Mouse (Mus musculus) urinary bladder, postnatal 4 days (tissue): ENCODE data around the gene Cops7b.
A peak's percentile ranks its signal among the peaks of the same experiment; 100 is the strongest.
"Not testable (repeated sequence)": the region's sequence is repeated elsewhere in the genome, so short reads cannot be mapped to it uniquely, and the experiment has no call there.

ENCODE experiments used
- DNase-seq, 2 experiments: peaks; one replicate each; pipeline ENCODE4 v3.0.0; 2021 to 2022; ENCODE audit warnings: low spot score in 2 of 2

Gene Cops7b

GRCm38 (mm10) chr1:86582451-86583096 lies at the start of gene Cops7b, which contains the start of gene Pde6d:
Gene Cops7b, plus strand, starts transcription at chr1:86582904.
Gene Pde6d, minus strand, starts transcription at chr1:86582629.
- DNase-seq: peak; percentile 93 to 95

DNA sequence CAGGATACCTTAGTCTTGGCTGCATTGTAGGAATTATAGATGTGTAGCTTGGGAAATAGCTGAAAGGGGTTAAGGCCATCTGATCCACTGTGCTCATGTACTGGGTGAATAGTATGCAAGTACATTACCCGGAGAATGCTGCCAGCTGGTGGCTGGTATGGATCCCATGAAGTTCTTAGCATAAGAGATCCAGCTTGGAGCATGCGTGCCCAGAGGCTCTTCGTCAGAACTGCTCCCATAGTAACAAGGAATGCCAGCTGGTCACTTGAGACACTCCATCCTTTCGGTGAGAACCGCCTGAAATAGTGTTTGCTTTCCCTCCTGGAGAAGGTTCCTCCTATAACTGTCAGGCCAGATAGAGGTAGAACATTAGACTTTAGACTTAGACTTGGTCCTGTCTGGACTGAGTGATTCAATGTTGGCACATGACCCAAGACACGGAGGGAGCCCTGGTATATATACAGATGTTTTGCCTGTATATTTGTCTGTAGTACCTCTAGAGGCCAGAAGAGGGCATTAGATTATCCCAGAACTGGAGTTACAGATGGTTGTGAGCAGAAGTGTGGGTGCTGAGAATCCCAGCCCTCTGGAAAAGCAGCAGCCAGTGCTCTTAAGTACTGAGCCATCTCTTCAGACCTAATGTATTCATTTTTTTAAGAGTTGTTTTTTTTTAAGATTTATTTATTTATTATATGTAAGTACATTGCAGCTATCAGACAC lies 49.1 kb upstream of the Cops7b start:
- no peak for DNase-seq

- no peak for DNase-seq
These were observed 44.3 kb upstream of the Cops7b start for GRCm38 (mm10) chr1:86538383-86538782.

DNA sequence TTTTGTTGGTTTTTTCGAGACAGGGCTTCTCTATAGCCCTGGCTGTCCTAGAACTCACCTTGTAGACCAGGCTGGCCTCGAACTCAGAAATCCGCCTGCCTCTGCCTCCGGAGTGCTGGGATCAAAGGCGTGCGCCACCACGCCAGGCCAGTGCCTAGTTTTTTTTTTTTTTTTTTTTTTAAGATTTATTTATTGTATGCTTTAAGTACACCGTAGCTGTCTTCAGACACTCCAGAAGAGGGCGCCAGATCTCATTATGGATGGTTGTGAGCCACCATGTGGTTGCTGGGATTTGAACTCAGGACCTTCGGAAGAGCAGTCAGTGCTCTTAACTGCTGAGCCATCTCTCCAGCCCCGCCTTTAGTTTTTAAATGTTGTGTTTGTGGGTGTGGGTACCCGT lies 43.1 kb upstream of the Cops7b start:
- DNase-seq: not testable (repeated sequence)

- DNase-seq: no peak
These were observed 40.1 kb upstream of the Cops7b start for GRCm38 (mm10) chr1:86542584-86542983.

DNA sequence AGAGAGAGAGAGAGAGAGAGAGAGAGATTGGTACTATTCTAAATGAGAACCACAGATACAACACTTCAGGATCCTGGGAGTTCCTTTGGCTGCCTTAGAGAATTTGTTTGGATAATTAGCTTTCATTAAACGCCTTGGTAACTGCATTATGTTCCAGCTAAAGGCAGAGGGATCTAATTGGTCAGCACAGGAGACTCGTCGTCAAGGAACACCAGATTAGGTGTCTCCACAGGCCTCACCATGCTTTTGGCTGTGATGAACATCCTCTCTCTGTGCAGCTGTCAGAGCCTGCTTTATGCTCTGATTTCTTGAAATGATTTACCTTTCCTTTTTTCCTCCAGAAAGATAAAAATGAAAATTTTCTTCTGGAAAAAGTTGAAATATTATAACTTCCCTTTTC lies 35.9 kb upstream of the Cops7b start:
- no peak for DNase-seq

GRCm38 (mm10) chr1:86551299-86551698 lies 31.4 kb upstream of the Cops7b start:
- DNase-seq: no peak

DNA sequence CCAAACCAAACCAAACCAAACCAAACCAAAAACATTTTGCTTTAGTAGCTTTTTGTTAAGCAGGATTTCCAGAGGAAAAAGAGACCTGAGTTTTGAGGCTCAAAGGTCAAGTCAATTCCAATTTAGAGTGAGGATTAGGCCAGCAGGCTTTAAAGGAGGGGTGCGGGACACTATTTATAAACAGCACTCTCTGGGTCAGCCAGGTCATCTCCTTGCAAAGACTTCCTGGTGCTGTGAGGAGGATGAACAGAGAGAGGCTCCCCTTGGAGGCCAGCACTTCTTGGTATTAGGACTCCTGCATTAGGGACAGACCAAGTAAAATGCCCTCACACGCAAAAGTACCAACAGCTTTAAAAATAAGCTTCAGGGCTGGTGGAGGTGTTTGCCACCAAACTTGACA lies 30.8 kb upstream of the Cops7b start:
- no peak for DNase-seq

DNA sequence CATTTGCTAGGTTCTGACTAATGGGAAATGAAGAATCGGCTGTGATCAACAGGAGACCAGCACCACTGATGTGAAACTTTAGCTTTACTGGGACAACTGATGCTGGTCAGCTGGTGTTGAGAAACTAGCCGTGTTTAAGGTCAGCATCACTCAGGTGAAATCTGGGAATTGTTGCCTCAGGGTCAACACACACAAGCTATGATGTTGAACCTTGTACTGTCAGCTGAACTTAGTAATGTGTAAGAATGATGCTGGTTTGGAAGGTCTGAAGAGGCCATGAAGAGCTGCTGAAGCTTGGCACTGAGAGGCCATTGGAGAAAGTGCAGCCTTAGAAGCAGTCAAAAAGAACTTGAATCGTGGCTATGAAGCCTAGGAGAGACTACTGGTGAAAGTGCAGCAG lies 27.0 kb upstream of the Cops7b start:
- DNase-seq: no peak

GRCm38 (mm10) chr1:86557872-86558271 lies 24.8 kb upstream of the Cops7b start:
- DNase-seq: no peak

GRCm38 (mm10) chr1:86559232-86559631 lies 23.5 kb upstream of the Cops7b start:
- DNase-seq: no peak

DNA sequence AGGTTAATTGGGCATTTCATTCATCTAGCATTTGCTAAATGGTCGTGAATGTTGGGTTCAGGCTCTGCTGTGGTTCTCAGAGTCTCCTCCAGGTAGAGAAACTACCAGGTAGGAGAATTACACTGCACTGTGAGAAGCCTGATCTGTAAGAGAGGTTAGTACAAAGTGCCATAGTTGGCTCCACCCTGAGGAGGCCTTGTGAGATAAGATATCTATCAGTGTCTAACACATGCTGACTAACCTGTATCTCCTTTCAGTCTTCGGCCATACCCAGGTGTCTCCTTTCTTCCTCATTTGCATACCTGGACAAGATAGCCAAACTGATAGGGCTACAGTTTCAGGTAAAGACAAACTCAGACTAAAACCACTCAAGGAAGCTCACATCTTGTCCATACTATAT lies 20.0 kb upstream of the Cops7b start:
- no peak for DNase-seq

DNA sequence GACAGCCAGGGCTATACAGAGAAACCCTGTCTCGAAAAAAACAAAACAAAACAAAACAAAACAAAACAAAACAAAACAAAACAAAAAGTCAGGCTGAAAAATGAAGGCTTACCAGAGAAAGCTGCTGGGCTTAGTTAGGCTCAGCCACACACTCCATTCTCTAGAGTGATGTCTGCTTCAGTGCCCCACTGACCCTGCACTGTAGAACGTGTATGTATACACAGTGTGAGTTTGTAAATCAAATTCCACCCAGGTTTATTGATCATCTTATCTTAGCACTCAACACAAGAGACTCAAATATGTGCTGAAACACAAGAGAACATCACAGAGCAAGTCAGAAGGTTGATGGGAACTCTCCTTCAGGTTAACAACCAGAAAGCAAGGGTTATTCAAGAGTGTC lies 14.3 kb upstream of the Cops7b start:
- no peak for DNase-seq

DNA sequence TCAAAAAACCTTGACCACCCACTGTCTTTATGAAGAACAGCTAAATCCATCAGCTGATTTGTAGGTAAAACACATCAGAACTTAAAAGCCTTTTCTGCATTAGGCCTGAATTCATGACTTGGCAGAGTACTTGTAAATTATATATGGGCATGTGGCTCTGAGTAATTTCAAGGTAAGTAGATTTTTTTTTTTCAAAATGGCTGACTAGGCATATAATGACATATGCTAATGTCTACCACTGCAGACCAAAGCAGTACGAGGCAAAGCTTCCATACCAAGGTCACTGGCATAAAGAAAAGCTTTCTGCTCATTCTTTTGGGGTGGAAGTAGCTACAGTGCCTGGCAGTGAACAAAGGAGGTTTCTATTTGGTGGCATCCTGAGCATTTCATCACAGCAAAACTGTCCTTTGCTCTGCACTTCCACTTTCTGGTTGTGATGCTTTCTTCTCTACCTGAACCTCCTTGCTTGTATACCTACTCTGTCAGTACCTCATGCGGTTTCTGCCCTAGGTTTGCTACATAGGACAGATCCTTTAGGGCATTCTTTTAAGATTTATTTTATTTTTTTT lies 13.3 kb upstream of the Cops7b start:
- DNase-seq: no peak

DNA sequence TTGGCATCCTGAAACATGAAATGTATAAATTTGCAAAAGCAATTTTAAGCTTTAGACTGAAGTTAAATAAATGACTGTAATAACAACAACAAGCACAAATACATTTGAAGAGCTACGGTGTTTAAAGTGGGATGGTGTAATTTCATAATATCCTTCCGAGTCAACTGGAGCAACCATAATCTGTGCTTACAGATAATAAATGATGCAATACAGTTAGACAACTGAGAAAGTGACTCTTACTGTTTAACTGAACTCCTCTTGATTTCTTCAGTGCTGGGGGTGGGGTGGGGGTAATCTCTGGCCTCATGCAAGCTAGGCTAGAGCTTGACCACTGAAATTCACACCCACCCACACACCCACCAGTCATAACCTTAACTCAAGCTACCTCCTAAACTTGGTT lies 11.3 kb upstream of the Cops7b start:
- DNase-seq: no peak

DNA sequence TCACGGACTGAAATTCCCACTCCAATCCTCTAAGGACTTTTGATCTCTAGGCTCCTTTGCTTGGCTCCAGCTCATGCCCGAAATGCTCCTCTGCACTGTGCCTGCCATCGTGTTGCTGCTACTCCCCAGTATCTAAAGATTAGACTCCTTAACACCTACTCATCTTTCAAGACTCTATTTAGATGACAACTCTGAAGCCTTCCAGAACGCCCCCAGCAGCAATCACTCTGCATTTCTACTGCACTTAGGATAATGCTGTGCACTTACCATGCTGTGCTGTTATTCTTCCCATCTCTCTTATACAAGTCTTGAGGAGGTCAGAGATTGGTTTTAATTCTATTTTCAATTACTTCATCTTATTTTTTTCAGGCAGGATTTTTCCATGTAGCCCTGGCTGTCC lies 10.8 kb upstream of the Cops7b start:
- DNase-seq: no peak

DNA sequence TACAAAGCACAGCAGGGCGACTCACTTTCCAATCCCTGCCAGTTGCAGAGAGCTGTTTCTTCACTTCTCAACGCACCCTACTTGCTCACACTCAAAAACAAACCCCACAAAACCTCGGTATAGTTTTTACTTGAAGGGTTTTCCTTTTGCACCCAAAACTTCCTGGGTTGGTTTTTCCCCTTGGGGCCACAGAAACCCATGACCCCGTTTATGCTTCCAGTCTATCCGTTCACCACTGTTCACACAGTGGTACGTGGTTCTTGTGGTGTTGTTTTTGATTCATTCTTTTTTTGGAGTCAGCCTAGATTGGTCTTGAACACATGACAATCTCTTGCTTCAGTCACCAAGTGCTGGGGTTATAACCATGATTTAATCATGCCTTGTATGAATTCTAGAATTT lies 2.3 kb upstream of the Cops7b start:
- no peak for DNase-seq

DNA sequence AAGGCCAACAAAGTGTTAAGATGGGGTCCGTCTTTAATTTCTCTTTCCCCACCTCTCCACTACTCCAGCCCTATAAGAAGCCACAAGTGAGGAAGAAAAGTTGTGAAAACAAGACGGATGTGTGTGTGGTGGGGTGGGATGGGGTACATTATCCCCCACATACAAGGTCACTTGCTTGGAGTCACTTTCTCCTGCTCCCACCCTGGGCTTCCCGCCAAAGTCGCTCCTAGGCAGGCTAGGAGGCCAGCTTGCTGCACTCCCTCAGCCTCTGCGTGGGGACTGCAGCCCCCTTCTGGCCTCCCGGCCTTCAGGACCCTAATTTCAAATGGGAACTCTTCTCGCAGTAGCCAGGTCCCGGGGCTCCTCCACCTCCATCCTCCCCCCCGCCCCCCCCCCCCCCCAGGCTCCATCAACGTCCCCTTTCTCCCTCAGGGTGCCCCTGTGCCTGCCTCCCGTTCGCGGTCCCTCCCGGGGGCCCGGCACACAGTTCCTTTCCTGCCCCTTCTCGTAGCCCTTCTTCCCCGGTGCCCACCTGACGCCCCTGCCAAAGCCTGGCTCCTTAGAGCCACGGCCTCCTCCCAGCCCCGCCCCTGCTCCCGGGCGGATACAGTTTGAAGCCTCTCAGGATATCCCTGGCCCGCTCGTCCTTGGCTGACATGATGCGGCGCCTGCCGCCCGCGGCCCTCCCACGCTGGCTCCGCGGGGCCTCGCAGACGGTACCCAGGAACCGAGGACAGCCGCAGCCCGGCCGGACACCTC lies 833 bp upstream of the Cops7b start:
- DNase-seq: peak in 1 of 2 experiments; percentile 60

GRCm38 (mm10) chr1:86583709-86584108 lies 1.0 kb downstream of the Cops7b start:
- no peak for DNase-seq

- peak; percentile 78 to 87 for DNase-seq
These were observed 4.3 kb downstream of the Cops7b start for GRCm38 (mm10) chr1:86586992-86587391.

- no peak for DNase-seq
These were observed 11.8 kb downstream of the Cops7b start for GRCm38 (mm10) chr1:86594539-86594938.

DNA sequence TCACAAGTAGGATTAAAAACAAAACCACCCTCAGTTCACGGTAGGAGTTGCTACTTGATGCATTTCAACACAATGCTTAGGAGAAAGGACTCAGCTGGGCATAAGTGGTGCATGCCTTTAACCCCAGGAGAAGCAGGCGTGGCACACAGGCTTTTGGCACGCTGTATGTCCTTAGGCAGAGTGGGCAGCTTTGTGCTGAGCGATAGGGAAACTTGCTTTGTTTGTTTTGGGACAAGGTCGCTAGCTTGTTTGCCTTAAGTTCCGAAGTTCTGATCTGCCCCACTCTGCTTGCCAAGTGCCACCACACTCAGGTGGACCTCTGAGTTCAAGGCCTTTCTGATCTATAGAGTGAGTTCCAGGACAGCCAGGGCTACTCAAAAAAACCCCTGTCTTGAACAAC lies 12.6 kb downstream of the Cops7b start:
- no peak for DNase-seq
